Mouse (Mus musculus): Measurements from ENCODE around the gene Car14.
"Not testable (repeated sequence)": the region's sequence is repeated elsewhere in the genome, so short reads cannot be mapped to it uniquely, and the experiment has no call there.

Car14 gene

DNA sequence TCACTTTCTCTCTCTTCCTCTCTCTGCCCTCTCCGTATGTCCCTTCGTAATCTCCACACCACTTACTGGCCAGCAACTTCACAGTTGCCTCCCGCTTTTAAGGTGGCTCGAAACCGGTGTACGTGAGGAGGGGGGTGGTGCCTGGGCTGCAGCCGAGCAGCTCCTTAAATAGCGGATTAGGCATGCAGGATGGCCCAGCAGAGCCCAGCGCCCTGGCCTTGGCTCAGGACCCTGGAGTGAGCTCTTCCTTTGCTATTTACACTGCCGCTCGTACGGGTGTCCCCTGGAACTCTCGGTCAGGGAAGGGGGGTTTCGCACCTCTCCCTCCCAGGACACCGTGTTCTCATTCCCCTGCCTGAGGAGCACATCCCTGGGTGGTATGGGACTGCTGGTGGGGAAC is at the start of gene Car14:
TSS of gene Car14 (minus strand) at position 124 of the 400 bp plus-strand sequence.
- no peak for DNase-seq (ENCODE audit: low spot score)

DNA sequence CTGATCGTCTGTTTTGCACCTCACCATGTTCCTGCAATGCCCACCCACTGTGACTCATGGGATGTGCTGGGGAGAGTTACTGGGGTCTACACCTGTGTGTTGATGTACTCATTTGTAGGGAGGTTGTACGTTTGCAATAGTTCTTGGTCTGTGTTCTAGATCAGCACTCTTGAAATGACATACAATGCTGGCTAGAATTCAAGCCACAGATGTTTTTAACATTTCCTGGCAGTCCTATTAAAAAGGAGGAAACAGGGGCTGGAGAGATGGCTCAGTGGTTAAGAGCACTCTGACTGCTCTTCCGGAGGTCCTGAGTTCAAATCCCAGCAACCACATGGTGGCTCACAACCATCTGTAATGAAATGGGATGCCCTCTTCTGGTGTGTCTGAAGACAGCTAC is 49.0 kb upstream of the Car14 start:
- DNase-seq (ENCODE audit: low spot score), result no peak

DNA sequence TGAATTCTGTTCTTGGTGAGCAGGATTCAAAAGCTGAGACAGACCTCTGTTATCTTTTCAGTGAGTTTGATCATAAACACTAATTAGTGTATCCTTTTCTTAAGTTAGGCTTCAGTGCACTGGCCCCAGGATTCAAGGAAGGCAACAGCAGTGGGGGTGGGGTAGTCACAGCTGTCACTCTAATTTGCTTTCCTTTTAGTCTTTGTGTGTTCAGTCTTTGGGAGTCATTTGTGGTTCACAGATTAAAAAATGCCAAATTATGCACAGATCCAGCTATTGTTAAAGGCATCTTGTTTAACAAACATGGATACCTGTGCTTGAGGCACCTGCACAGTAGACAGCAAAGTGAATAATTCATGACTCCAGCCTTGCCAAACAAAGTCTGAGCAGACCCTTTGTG is 48.5 kb upstream of the Car14 start:
- DNase-seq (ENCODE audit: low spot score), result no peak

DNA sequence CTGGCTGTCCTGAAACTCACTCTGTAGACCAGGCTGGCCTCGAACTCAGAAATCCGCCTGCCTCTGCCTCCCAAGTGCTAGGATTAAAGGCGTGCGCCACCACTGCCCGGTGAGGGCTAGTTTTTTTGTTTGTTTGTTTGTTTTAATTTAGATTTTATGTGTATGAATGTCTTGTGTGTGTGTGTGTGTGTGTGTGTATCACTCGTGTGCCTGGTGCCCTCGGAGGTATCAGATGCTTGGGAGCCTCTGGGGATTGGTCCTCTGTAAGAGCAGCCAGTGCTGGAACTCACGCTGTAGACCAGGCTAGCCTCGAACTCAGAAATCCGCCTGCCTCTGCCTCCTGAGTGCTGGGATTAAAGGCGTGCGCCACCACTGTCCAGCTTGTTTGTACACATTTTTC is 47.1 kb upstream of the Car14 start:
- DNase-seq (ENCODE audit: low spot score), result not testable (repeated sequence)

DNA sequence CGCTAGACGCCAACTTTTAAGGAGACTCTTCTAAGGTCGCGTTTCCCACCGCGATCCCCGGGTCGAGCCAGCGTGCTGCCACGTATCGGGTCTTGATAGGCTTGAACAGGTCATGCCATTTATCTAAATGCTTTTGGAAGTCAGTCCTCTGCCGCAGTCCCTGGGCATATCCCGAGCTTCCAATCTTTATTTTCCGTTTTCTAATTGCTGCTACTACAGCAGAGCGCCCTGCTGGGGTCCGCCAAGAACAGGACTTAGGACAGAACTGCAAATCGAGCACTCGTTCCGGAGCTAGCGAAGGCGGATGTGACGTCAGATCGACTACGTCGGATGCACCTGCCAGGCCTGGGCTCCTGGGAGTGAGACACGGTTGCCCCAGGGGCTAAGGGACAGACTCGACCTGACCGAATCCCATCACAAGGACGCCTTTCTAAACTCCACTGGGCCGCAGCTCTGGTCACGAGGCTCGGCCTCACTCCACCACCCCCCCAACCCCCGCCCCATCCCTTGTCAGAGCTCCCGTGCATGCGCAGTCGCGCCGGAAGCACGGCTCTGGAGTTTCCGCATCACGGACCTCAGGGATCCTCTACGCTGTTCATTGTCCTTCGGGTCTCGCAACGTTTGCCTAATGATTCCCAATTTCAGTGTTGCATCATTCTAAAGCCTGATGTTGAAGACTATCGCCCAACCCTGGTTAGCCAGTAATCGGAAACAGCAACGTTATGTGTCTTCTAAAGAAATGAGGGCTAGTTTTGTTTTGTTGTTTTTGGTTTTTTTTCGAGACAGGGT is 46.5 kb upstream of the Car14 start:
- peak; percentile 93 for DNase-seq (ENCODE audit: low spot score)

DNA sequence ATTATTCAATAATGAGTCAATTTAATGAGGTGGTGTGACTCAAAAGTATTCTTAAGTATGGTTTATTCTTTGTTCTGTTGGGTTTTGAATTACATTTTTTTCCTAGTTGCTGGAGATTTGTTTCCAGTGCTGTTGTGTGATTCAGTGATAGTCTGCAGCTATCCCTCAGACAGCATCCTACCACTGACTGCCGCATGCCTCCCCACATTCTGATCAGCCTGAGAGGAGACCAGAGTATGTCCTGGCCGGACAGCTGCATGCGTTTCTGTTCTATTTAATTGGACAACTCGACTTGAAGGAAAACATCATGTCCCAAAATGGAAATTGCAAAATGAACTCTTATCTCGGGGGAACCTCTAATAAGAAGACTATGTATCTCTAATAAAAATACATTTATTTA is 43.8 kb upstream of the Car14 start:
- no peak for DNase-seq (ENCODE audit: low spot score)

DNA sequence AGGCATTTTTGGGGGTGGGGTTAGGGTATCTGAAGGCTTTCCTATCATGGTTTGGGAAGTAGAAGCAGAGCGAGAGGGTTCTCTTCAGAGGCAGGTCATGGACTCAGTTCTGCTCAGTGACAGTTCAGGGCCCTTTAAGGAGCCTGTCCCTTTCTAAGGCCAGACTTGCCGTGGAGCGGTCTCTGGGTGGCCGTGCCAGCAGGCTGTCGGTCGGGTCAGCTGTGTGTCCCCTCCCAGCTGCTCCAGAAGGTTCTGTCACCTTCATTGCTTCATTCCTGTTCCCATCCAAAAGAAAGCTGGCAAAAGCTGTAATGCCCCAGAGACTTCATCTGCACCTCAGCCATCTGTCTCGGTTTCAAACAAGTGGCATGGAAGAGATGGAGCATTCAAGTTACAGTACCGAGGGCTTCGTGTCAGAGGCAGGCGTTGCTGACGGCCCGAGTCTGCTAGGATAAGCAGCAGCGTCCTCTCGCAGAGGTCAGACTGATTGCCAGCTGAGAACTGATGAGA is 41.3 kb upstream of the Car14 start:
- no peak for DNase-seq (ENCODE audit: low spot score)

DNA sequence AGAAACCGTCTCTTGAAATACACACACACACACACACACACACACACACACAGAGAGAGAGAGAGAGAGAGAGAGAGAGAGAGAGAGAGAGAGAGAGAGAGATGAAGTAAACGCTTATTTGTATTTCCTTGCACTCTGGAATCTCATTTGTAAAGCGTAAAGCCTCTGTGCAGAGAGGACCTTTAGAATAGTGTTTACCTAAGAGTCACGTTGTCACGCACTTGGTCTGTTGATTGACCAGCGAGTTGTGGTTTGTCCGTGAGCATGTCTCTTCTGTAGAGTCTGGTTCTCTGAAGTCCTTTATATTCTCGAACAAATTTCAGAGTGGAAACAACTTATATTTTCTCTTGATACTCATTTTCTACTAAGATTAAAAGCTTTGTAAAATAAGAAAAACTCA is 40.3 kb upstream of the Car14 start:
- DNase-seq (ENCODE audit: low spot score), result no peak

DNA sequence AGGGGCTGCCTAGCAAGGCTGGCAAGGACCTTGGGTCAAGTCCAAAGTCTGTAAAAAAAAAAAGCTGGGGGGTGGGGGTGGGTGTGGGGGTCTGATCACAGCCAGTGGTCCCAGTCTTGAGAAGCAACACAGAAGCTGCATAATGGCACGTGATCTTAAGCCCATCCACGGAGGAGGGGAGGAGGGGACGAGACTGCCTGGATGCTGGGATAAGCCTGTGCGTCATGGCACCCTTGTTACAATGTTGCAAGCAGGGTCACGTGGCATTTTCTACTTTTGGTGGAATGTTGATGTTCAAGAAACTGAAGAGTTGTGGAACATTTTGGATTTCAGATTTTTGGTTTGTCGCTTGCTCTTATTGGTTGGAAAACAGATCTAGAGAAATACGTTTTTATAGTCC is 38.7 kb upstream of the Car14 start:
- DNase-seq (ENCODE audit: low spot score), result no peak

DNA sequence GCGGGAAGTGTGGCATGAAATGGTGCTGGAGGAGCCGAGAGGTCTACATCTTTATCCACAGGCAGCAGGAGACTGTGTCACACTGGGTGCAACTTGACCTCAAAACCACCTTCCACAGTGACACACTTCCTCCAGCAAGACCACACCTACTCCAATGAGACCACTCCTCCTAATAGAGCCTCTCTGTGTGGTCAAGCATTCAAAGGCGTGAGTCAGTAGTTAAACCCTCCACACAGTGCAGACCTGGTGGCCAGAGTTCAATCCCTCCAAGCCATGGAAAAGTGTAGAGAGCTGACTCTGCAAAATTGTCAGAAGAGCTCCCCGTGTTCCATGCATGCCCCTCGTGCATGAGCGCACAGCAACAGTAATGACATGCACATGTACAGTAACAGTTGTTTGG is 38.3 kb upstream of the Car14 start:
- DNase-seq (ENCODE audit: low spot score), result no peak

DNA sequence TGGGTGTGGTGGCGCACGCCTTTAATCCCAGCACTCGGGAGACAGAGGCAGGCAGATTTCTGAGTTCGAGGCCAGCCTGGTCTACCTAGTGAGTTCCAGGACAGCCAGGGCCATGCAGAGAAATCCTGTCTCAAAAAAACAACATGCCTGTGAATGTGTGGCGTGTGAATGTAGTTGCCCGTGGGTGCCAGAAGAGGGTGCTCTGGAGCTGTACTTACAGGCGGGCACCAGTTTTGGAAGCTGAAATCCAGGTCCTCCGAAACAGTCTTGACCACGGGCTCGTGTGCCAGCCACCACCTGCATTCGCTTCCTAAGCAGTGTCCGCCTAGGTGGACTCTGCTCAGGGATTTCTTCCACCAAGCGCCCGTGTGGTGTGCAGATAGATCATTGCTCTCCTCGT is 34.3 kb upstream of the Car14 start:
- no peak for DNase-seq (ENCODE audit: low spot score)

DNA sequence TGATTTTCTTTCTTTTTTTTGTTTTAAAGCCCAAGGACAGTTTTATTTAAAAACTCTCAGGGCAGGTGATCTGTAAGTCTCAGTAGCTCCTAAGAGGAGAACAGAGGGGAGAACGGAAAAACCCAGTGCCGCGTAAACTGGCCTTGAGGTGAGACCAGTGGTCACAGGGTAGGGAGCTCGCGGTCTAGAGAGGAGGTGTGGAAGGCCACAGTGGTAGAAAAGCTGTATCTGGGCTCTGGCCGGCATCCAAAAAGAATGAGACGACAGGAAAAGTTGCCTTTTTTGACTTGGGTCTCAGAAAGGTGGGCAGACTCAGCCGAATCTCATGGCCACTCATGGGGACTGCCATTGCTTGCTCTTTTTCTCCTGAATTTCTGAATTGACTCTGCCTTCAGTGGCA is 33.7 kb upstream of the Car14 start:
- no peak for DNase-seq (ENCODE audit: low spot score)

DNA sequence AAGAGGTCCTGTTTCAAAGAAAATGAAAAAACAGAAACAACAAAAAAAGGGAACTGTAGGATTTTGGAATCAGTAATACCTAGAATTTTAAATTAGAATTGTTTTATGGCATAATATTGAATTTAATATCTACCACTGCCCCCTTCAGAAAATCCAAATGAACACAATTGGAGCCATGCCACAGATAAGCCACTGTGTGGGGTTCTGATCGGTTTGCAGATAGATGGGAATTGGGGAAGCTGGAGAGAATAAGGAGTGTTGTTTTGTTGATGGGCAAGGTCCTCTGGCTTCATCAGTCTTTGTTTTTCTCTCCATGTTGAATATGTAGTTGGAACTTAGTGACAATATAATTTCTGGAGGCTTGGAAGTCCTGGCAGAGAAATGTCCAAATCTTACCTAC is 30.0 kb upstream of the Car14 start:
- DNase-seq (ENCODE audit: low spot score), result no peak

DNA sequence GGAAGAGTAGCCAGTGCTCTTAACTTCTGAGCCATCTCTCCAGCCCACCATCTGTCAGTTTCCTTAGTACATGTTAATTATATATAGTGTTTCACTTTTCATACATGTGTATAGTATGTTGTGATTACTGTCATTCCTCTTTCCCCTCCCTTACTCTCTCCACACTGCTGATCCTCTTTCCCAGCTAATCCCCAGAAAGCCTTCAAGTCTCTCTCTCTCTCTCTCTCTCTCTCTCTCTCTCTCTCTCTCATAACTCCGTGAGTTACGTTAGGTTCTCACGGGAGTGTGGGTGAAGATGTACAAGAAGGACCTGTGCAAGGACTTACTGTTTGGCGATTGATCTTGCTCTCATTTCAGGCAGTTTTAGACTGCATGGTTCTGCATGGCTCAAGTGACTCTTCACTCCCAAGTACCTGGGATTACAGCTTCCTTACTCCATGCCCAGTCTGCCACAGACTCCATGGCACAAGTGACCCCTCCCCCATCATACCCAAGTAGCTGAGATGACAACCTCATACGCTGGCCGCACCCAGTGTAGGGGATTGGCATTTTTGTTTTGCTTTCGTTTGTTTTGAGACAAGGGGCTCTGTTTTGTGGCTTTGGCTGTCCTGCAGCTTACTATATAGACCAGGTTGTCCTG is 28.7 kb upstream of the Car14 start:
- DNase-seq (ENCODE audit: low spot score), result no peak

DNA sequence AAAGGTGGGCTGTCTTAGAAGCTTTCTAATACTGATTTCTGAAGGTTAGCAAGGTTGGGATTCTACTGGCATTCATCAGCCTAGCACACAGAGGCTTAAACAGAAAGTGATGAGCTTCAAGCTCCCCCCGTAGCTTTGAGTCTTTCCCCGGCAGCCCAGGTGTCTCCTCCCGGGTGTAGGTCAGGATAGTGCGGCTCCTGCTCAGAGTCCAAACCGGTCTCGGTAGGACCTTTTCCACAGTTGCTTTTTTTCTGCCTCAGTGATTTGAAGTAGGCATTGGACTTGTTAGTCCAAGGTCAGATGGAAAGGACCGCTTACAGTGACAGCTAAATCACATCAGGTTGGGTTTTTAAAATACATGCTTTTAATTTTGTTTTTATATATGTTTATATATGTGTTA is 28.1 kb upstream of the Car14 start:
- DNase-seq (ENCODE audit: low spot score), result no peak

DNA sequence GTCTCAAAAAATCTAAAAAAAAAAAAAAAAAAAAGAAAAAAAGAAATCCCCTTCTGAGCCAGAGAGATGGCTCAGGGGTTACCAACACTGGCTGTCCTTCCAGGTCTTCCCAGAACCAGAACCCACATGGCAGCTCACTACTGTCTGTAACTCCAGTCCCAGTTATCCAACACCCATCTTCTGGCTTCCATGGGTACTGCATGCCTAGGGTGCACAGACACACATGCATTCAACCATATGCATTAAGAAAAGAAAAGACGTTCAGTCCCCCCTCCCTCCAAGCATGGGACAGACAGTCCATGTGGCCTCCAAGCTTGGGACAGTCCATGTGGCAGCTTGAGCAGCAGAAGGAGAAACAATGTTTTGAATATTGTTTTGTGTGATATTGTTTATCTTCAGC is 27.7 kb upstream of the Car14 start:
- no peak for DNase-seq (ENCODE audit: low spot score)

DNA sequence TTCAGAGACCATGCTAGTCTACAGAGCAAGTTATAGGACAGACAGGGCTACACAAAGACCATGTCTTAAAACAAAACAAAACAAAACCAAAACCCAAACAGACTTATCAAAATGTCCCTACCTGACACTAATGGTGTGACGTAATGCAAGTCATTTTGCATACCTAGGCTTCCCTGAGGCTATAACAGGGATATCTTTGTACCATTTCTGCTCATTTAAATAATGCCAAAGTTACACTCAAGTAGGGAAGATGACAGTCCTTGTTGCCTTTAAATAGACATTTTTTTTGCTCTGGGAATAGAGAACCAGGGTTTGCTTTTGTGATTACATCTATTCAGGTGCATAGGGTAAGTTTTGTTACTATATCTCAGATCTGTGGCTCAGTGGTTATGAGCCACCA is 27.0 kb upstream of the Car14 start:
- DNase-seq (ENCODE audit: low spot score), result no peak

DNA sequence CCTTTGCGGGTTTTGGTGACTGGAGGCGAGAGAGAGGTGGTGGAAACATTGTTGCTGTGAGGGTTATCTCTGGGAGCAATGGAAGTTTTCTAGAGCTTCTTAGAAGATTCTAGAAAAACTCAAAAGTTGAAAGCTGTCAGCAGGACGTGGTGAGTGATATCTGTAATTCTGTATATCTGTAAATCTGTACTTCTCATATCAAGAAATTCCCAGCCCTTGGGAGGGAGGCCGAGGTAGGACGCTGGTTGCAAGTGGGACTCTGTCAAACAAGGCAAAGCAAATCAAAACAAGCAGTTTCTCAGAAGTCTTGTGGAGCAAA is 25.9 kb upstream of the Car14 start:
- DNase-seq (ENCODE audit: low spot score), result no peak

DNA sequence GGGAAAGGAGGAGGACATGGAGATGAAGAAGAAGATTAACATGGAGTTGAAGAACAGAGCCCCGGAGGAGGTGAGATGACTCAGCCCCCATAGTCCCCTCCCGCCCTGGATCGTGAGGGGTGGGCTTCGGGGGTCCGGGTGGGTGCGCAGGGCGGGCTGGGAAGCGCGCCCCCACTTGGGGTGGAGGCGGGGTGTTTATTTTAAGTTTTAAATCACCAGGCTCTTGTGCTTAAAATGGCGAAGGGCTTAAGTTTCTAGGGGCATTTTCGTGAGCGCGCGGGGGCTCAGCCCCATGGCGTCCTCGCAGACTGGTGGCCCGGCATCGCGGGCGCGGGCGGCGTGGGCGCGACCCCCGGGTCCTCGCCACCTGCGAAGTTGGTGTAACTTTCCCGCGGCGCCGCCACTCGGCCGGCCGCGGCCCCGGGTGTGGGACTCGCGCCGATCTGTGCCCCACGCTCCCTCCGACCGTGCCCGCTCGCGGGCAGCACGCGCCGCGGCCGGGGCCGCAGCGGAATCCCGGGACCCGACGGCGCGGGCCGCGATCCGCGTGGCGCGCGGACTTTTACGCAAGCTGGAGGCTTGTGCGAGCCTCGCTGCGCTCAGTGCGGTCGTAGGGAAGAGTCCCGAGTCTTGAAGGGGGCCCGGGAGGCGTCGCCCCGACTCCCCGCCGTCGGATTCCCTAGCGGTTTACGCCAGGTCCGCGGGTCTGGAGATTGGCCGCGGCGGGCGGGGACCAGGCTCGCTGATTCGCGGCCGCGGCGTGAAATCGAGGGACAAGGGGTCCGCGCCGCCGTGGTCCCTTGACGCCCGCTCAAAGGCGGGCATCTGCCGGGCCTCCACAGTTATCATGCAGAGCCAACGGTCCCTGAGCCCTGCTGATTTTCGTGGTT is 25.3 kb upstream of the Car14 start:
- no peak for DNase-seq (ENCODE audit: low spot score)

DNA sequence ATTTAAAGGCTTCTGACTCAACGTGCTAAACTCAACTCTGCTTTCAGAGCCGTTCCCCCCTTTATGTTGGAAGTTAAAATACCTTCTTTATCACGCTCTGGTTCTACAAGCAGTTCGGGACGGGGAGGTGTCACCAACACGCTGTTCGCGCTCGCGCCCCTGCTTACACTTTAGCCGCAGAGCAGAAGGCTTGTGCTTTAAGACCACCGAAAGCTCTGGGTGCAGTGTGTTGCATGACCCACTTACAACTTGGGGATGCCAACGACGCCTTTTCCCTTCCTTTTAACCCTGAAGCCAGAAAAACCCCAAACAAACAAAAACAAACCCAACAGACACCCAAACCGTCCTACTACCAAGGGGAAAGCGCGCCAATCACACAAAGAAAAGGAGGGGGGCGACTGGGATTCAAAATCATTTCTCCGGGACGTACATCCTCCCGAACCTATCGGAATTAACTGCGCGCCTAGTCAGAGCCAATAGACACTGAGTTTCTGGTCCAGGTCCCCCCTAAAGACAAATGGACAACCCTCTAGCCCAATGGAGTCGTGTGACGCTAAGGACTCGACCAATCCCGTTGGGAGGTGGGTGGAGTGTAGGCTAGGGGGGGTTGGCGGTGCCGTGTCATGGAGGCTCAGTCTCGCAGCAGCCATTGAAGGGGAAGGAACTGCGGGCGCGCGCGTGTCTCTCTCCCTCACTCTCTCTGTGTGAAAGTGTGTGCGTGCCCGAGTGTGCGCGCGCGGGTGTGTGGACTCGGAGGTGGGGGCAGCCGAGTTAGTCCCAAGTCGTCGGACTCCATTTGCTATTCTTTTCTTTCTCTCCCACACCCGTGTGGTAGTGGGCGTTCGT is 24.4 kb upstream of the Car14 start, which contains the start of gene Anp32e:
TSS of gene Anp32e (plus strand) at position 589 of the 846 bp plus-strand sequence.
- DNase-seq (ENCODE audit: low spot score), result peak; percentile 95

DNA sequence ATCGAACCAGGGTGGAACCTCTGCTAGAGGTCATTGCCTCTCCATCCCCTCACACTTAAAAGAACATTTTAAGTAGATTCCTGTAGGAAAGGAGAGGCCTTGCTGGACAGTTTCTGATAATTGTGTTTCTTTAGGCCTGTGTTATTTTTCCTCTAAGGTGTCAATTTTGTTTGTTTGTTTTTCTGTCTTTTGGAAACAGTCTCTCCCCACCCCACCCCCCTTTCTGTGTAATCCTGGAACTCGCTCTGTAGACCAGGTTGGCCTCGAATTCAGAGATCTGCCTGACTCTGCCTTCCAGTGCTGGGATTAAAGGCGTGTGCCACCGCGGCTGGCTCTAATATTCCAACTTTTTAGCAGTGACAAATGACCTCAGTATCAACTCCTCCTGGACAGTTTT is 23.8 kb upstream of the Car14 start:
- DNase-seq (ENCODE audit: low spot score), result no peak

DNA sequence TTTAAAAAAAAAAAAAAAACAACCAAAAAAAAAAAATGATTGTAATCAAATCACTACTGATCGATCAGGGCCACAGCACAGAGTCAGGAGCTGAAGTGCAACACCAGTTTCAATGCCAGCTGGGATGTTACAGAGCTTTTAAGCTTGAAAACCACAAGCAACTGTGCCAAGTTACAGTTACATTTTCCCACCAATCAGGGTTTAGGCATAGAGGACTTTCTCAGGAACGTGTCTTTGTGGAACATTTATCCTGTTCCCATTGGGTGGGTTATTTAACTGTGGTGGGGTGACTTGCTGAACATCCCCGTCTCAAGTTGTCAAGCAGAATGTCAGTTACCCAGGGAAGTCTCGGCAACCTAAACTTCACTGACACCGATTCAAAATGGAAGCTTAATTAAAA is 20.6 kb upstream of the Car14 start:
- DNase-seq (ENCODE audit: low spot score), result no peak
